Mouse (Mus musculus) MEL (cell line): Measurements from ENCODE around the gene Kit. TPM values are rescaled to one million over a fixed set of nuclear protein-coding genes. Genes with fewer than 3 reads are reported as not detected.

Experiments used
- DNase-seq: peaks from one replicate; pipeline ENCODE4 v3.0.0; 2011; ENCODE audit warnings: low read depth, low spot score
- H3K27ac ChIP-seq: 2 replicates; pipeline ENCODE4 v1.5.1; 2012; ENCODE audit warnings: low read depth, mild to moderate bottlenecking, control low read depth, low read length, moderate library complexity; ENCODE audit not compliant: control insufficient read depth
- H3K27me3 ChIP-seq, 2 experiments: fragments of 150-350 bp in 1 of 2; sonication (generic) in 1 of 2; 2 replicates each; pipeline ENCODE4 v1.6.1; 2012; ENCODE audit warnings: low read length in 2 of 2, mild to moderate bottlenecking in 2 of 2, improper control_type of control experiment in 1 of 2, moderate library complexity in 1 of 2; ENCODE audit not compliant: insufficient read depth in 2 of 2, control insufficient read depth in 1 of 2
- H3K36me3 ChIP-seq, 2 experiments: 2 replicates each; pipeline ENCODE4 v1.6.1; 2012 to 2014; ENCODE audit warnings: low read length in 2 of 2, improper control_type of control experiment in 1 of 2, inconsistent platforms in 1 of 2, mild to moderate bottlenecking in 1 of 2; ENCODE audit not compliant: insufficient read depth in 2 of 2, control insufficient read depth in 1 of 2
- H3K4me1 ChIP-seq, 2 experiments: fragments of 150-350 bp in 1 of 2; sonication (generic) in 1 of 2; 2 replicates each; pipeline ENCODE4 v1.6.1; 2012; ENCODE audit warnings: low read length in 2 of 2, improper control_type of control experiment in 1 of 2, mild to moderate bottlenecking in 1 of 2; ENCODE audit not compliant: insufficient read depth in 2 of 2, control insufficient read depth in 1 of 2
- H3K4me3 ChIP-seq, 2 experiments: fragments of 150-350 bp in 1 of 2; sonication (generic) in 1 of 2; 2 replicates each; pipeline ENCODE4 v1.5.1; 2012; ENCODE audit warnings: low read depth in 2 of 2, low read length in 2 of 2, mild to moderate bottlenecking in 2 of 2, moderate library complexity in 2 of 2, control low read depth in 1 of 2, improper control_type of control experiment in 1 of 2; ENCODE audit not compliant: control insufficient read depth in 1 of 2, insufficient read depth in 1 of 2
- H3K79me2 ChIP-seq: 2 replicates; pipeline ENCODE4 v1.6.1; 2012; ENCODE audit warnings: mild to moderate bottlenecking, low read length, moderate library complexity; ENCODE audit not compliant: control insufficient read depth, poor library complexity, insufficient read depth
- H3K9ac ChIP-seq: 2 replicates; pipeline ENCODE4 v1.6.1; 2012; ENCODE audit warnings: low read depth, mild to moderate bottlenecking, control low read depth, low read length, moderate library complexity; ENCODE audit not compliant: control insufficient read depth, poor library complexity, severe bottlenecking
- H3K9me3 ChIP-seq: fragments of 150-350 bp; sonication (generic); replicated peaks from 2 replicates; pipeline ENCODE4 v1.6.1; 2012; ENCODE audit warnings: mild to moderate bottlenecking, low read length, improper control_type of control experiment, moderate library complexity; ENCODE audit not compliant: insufficient read depth
- CHD2 ChIP-seq: IDR thresholded peaks from 2 replicates; pipeline ENCODE4 v1.6.1; 2011; ENCODE audit warnings: low read length, improper control_type of control experiment
- CTCF ChIP-seq, 3 experiments: IDR thresholded peaks in 2 of 3; conservative IDR thresholded peaks in 1 of 3; 2 replicates each; pipeline ENCODE4 v1.5.1; 2011 to 2012; ENCODE audit warnings: low read length in 3 of 3, low read depth in 2 of 3, mild to moderate bottlenecking in 2 of 3, improper control_type of control experiment in 1 of 3, inconsistent platforms in 1 of 3, mixed read lengths in 1 of 3, moderate library complexity in 1 of 3; ENCODE audit not compliant: control insufficient read depth in 1 of 3, insufficient read depth in 1 of 3, poor library complexity in 1 of 3, severe bottlenecking in 1 of 3
- E2F4 ChIP-seq: IDR thresholded peaks from 2 replicates; pipeline ENCODE4 v1.6.1; 2011; ENCODE audit warnings: low read depth, low read length, improper control_type of control experiment, borderline replicate concordance
- ELF1 ChIP-seq: IDR thresholded peaks from 2 replicates; pipeline ENCODE4 v1.6.1; 2014; ENCODE audit warnings: low read depth, mild to moderate bottlenecking, inconsistent platforms, low read length, improper control_type of control experiment, moderate library complexity
- EP300 ChIP-seq, 2 experiments: IDR thresholded peaks; 2 replicates each; pipeline ENCODE4 v1.6.1; 2011; ENCODE audit warnings: improper control_type of control experiment in 2 of 2, low read length in 2 of 2, low read depth in 1 of 2, mild to moderate bottlenecking in 1 of 2
- GABPA ChIP-seq: IDR thresholded peaks from 2 replicates; pipeline ENCODE4 v1.6.1; 2012; ENCODE audit warnings: low read depth, mild to moderate bottlenecking, inconsistent platforms, low read length, improper control_type of control experiment, moderate library complexity
- GATA1 ChIP-seq: IDR thresholded peaks from 2 replicates; pipeline ENCODE4 v1.6.1; 2011; ENCODE audit warnings: low read depth, low read length, improper control_type of control experiment
- JUND ChIP-seq: IDR thresholded peaks from 2 replicates; pipeline ENCODE4 v1.6.1; 2011; ENCODE audit warnings: low read depth, mild to moderate bottlenecking, improper control_type of control experiment, low read length
- KAT2A ChIP-seq: conservative IDR thresholded peaks from 2 replicates; pipeline ENCODE4 v1.6.1; 2012; ENCODE audit warnings: low read depth, low read length, improper control_type of control experiment, inconsistent platforms
- MAX ChIP-seq: IDR thresholded peaks from 2 replicates; pipeline ENCODE4 v1.6.1; 2011; ENCODE audit warnings: low read length, improper control_type of control experiment
- MAZ ChIP-seq: IDR thresholded peaks from 2 replicates; pipeline ENCODE4 v1.6.1; 2012; ENCODE audit warnings: low read depth, mild to moderate bottlenecking, inconsistent platforms, low read length, improper control_type of control experiment
- MEF2A ChIP-seq: IDR thresholded peaks from 2 replicates; pipeline ENCODE4 v1.6.1; 2014; ENCODE audit warnings: low read depth, mild to moderate bottlenecking, inconsistent platforms, low read length, improper control_type of control experiment; ENCODE audit not compliant: poor library complexity, insufficient replicate concordance, severe bottlenecking; ENCODE audit errors: extremely low read depth
- POLR2A ChIP-seq, 2 experiments: IDR thresholded peaks; 2 replicates each; pipeline ENCODE4 v1.6.1; 2011 to 2012; ENCODE audit warnings: low read length in 2 of 2, mild to moderate bottlenecking in 2 of 2, control low read depth in 1 of 2, improper control_type of control experiment in 1 of 2, low read depth in 1 of 2, moderate library complexity in 1 of 2; ENCODE audit not compliant: control insufficient read depth in 1 of 2, insufficient read depth in 1 of 2, poor library complexity in 1 of 2
- RAD21 ChIP-seq: IDR thresholded peaks from 2 replicates; pipeline ENCODE4 v1.6.1; 2011; ENCODE audit warnings: mild to moderate bottlenecking, low read depth, low read length, improper control_type of control experiment
- RCOR1 ChIP-seq: IDR thresholded peaks from 2 replicates; pipeline ENCODE4 v1.6.1; 2012; ENCODE audit warnings: low read depth, mild to moderate bottlenecking, inconsistent platforms, low read length, improper control_type of control experiment
- SIN3A ChIP-seq: IDR thresholded peaks from 2 replicates; pipeline ENCODE4 v1.6.1; 2012; ENCODE audit warnings: low read length, improper control_type of control experiment, inconsistent platforms
- TAL1 ChIP-seq: IDR thresholded peaks from 2 replicates; pipeline ENCODE4 v1.6.1; 2012; ENCODE audit warnings: mild to moderate bottlenecking, inconsistent platforms, low read length, moderate library complexity, mixed read lengths
- TBP ChIP-seq: IDR thresholded peaks from 2 replicates; pipeline ENCODE4 v1.8.0; 2011; ENCODE audit warnings: low read depth, low read length, improper control_type of control experiment
- TCF12 ChIP-seq: IDR thresholded peaks from 2 replicates; pipeline ENCODE4 v1.6.1; 2014; ENCODE audit warnings: low read depth, mild to moderate bottlenecking, inconsistent platforms, low read length, improper control_type of control experiment, moderate library complexity
- UBTF ChIP-seq: IDR thresholded peaks from 2 replicates; pipeline ENCODE4 v1.6.1; 2012; ENCODE audit warnings: low read depth, mild to moderate bottlenecking, inconsistent platforms, low read length, improper control_type of control experiment, moderate library complexity, borderline replicate concordance; ENCODE audit not compliant: insufficient read depth
- ZC3H11A ChIP-seq: IDR thresholded peaks from 2 replicates; pipeline ENCODE4 v1.6.1; 2012; ENCODE audit warnings: low read depth, mild to moderate bottlenecking, inconsistent platforms, low read length, improper control_type of control experiment
- ZKSCAN1 ChIP-seq: IDR thresholded peaks from 2 replicates; pipeline ENCODE4 v1.6.1; 2012; ENCODE audit warnings: low read depth, mild to moderate bottlenecking, inconsistent platforms, low read length, improper control_type of control experiment, moderate library complexity
- ZMIZ1 ChIP-seq: IDR thresholded peaks from 2 replicates; pipeline ENCODE4 v1.6.1; 2012; ENCODE audit warnings: low read depth, mild to moderate bottlenecking, inconsistent platforms, low read length, improper control_type of control experiment, moderate library complexity
- polyA plus RNA-seq, 2 experiments: library from polyadenylated mRNA; stranded (reverse) in 1 of 2; unstranded in 1 of 2; fragments of >175 nt in 1 of 2; fragments of >200 nt in 1 of 2; gene quantifications; 2 replicates each; pipeline versions ENCODE4 v1.2.1 to v1.2.4; 2012; ENCODE audit warnings: low replicate concordance in 2 of 2, low read depth in 1 of 2; ENCODE audit not compliant: insufficient read length in 2 of 2, insufficient read depth in 1 of 2, missing spikeins in 1 of 2
- total RNA-seq: library from RNA; depleted of rRNA; stranded (reverse); fragments of 300-350 nt; gene quantifications from 2 replicates; pipeline ENCODE4 v1.2.3, GENCODE M21; 2012

Kit gene
- total and polyA plus RNA-seq, 3 experiments: 1.0 to 1.8 TPM; not detected in 1

DNA sequence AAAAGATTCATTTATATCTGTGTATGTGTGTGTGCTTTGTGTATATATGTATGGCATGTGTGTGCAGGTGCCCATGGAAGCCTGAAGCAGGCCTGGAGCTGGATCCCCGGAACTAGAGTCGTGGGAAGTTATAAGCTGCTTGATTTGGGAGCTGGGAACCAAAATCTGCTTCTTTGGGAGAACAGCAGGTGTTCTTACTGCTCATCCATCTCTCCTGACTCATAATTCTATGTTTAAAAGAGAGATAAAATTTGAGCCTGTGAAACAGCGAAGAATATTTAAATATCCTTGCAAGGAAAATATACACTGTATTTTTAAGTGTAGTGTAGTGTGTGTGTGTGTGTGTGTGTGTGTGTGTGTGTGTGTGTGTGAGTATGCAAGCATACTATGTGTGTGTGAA is 21.7 kb upstream of the Kit start:
- H3K79me2 ChIP-seq: no peaks in the 10 kb centered on the region
- no peaks in the 10 kb centered on the region for H3K9me3 ChIP-seq
- no peak overlapping the region for H3K9ac ChIP-seq
- DNase-seq: no peak
- no peaks in the 10 kb centered on the region for H3K36me3 ChIP-seq
- no peaks in the 10 kb centered on the region for H3K4me1 ChIP-seq
- H3K4me3 ChIP-seq: no peak overlapping the region
- TF ChIP-seq GATA1 (no peak), EP300 (IDR thresholded peaks at IDR 0.05; ENCODE audit: low read depth in 1 of 2, low read length in 2 of 2) (no peak), ZC3H11A (no peak), E2F4 (no peak), TBP (no peak), RCOR1 (no peak), UBTF (no peak), TAL1 (no peak), ZMIZ1 (no peak), KAT2A (no peak), ZKSCAN1 (no peak), CTCF (IDR thresholded peaks at IDR 0.05 in 2 of 3, conservative IDR thresholded peaks at IDR 0.05 in 1 of 3; ENCODE audit: control insufficient read depth in 1 of 3, insufficient read depth in 1 of 3, low read depth in 2 of 3, low read length in 3 of 3, poor library complexity in 1 of 3, severe bottlenecking in 1 of 3) (no peak), MEF2A (no peak), GABPA (no peak), CHD2 (no peak), RAD21 (no peak), ELF1 (no peak), MAZ (no peak), JUND (no peak)
- H3K27ac ChIP-seq: no peak overlapping the region
- no peaks in the 10 kb centered on the region for H3K27me3 ChIP-seq

DNA sequence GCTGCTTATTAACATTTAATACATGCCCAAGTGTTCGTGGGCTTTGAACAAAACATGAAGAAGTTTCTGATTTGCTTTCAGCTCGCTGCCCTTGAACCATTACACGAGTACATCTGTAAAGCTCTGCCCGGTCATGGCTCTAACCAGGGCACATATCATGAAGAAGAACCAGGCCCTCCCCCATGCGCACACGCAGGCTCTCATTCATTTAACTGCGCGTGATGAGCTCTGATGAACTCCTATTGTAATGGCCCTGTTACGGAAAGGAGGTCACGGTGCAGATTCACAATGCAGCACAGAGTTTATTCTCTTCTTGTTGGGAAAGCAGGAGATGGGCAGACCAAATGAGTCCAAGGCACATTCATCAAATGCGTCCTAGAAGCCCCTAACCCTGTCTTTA is 17.1 kb upstream of the Kit start:
- no peak for TF ChIP-seq POLR2A (IDR thresholded peaks at IDR 0.05; ENCODE audit: control insufficient read depth in 1 of 2, insufficient read depth in 1 of 2, low read depth in 1 of 2, low read length in 2 of 2, poor library complexity in 1 of 2)
- TF ChIP-seq CHD2: no peak
- no peak for TF ChIP-seq SIN3A
- TF ChIP-seq MAX: no peak
- TF ChIP-seq JUND: no peak
- no peak for TF ChIP-seq TCF12
- no peak overlapping the region for H3K4me3 ChIP-seq
- no peak for DNase-seq

More for the DNA sequence above, 17.1 kb upstream of the Kit start:
- H3K27me3 ChIP-seq: no peaks in the 10 kb centered on the region
- no peaks in the 10 kb centered on the region for H3K79me2 ChIP-seq
- H3K27ac ChIP-seq: no peak overlapping the region
- H3K9ac ChIP-seq: no peak overlapping the region
- H3K4me1 ChIP-seq: no peaks in the 10 kb centered on the region
- no peaks in the 10 kb centered on the region for H3K9me3 ChIP-seq
- H3K36me3 ChIP-seq: no peaks in the 10 kb centered on the region
